Mouse (Mus musculus) heart, postnatal 0 days (tissue): ENCODE results near the gene Tnnt2. TPM values are rescaled to one million over a fixed set of nuclear protein-coding genes. Genes with fewer than 3 reads are reported as not detected.

Experiments
- ATAC-seq: fragments of 200-750 bp; cut with Nextera tagmentation; 2 replicates; pipeline ENCODE4 v1.8.0; 2017; ENCODE audit warnings: low read depth, moderate number of reproducible peaks, moderate library complexity; ENCODE audit not compliant: insufficient read depth
- DNase-seq: peaks from one replicate; pipeline ENCODE4 v3.0.0-alpha.2; 2016; ENCODE audit warnings: low spot score
- H3K27ac ChIP-seq: fragments of 300-500 bp; sonication (generic); 2 replicates; pipeline ENCODE4 v1.5.1; 2014; ENCODE audit warnings: low read depth, mild to moderate bottlenecking
- H3K27me3 ChIP-seq: fragments of 300-500 bp; sonication (generic); 2 replicates; pipeline ENCODE4 v1.6.1; 2014; ENCODE audit warnings: low read length, mixed read lengths; ENCODE audit not compliant: control insufficient read depth, insufficient read depth
- H3K36me3 ChIP-seq: fragments of 300-500 bp; sonication (generic); replicated peaks from 2 replicates; pipeline ENCODE4 v1.6.1; 2014; ENCODE audit warnings: low read length, mixed read lengths; ENCODE audit not compliant: control insufficient read depth, insufficient read depth
- H3K4me1 ChIP-seq: fragments of 300-500 bp; sonication (generic); 2 replicates; pipeline ENCODE4 v1.6.1; 2014; ENCODE audit warnings: antibody characterized with exemption; ENCODE audit not compliant: control insufficient read depth, insufficient read depth
- H3K4me2 ChIP-seq: fragments of 300-500 bp; sonication (generic); 2 replicates; pipeline ENCODE4 v1.6.1; 2014; ENCODE audit warnings: low read depth, mild to moderate bottlenecking, low read length, moderate library complexity
- H3K4me3 ChIP-seq: fragments of 300-500 bp; sonication (generic); 2 replicates; pipeline ENCODE4 v1.5.1; 2014; ENCODE audit warnings: low read depth, low read length
- H3K9ac ChIP-seq: fragments of 300-500 bp; sonication (generic); replicated peaks from 2 replicates; pipeline ENCODE4 v1.6.1; 2014; ENCODE audit warnings: low read depth, low read length, mixed read lengths
- H3K9me3 ChIP-seq: fragments of 300-500 bp; sonication (generic); replicated peaks from 2 replicates; pipeline ENCODE4 v1.6.1; 2016; ENCODE audit warnings: low read length; ENCODE audit not compliant: control insufficient read depth
- CTCF ChIP-seq: IDR thresholded peaks from 2 replicates; pipeline ENCODE4 v1.5.1; 2016; ENCODE audit warnings: antibody characterized with exemption, control low read depth, low read depth
- EP300 ChIP-seq: IDR thresholded peaks from 2 replicates; pipeline ENCODE4 v1.6.1; 2016; ENCODE audit warnings: antibody characterized with exemption, low read depth
- WGBS: fragments of 180-500 bp; shearing (Covaris S2); extraction: QIAGEN DNeasy Blood & Tissue Kit; methylation state at CpG from one replicate; pipeline ENCODE4 v1.1.7; 2014; 5-methylcytosine and 5-hydroxymethylcytosine counted together
- polyA plus RNA-seq: library from polyadenylated mRNA; unstranded; fragments of >200 nt; fragmentation: Nextera tagmentation; extraction: Ambion mirVana; gene quantifications from 2 replicates; pipeline ENCODE4 v1.2.1, GENCODE M21; 2015
- total RNA-seq: library from RNA; depleted of rRNA; stranded (reverse); fragments of >200 nt; gene quantifications from 2 replicates; pipeline ENCODE4 v1.2.3, GENCODE M21; 2014; ENCODE audit warnings: low replicate concordance

The Tnnt2 gene
- total and polyA plus RNA-seq, 2 experiments from 2014 or later = 1,929 to 14,025 TPM

DNA sequence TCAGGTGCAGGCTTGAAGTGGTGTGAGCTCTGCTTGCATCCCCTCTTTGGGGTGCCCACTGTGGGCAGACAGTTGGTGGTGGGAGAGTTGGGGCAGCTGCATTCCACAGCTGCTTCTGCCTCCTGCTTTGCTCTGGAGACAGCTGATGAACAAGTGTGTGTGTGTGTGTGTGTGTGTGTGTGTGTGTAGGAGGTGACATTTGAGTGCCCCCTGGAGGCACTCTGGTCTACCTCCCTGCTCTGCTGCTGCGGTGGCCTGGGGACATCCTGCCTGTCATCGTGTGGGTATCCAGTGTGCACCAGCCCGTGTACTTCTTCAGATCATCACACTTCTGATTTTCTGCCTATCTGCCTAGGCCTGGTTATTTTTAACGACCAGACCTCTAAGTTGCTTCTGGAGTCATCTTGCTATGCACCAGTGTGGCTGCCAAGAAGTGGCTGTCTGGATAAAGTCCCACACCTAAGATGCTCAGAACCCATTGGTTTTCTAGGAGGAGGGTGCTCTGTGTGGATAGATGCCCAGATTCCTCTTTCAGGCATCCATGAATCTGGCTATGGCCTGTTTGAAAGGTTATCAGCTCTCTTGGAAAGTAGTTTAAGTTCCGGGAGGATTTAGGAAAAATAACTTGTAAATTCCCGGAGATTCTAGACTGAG is 1.8 kb upstream of the Tnnt2 start:
- Histone ChIP-seq H3K9ac (peak overlapping the region; percentile 47; the same call in 1 of the 2 replicates), H3K4me1 (peaks cover 38% of the 10 kb centered on the region), H3K27ac (peak overlapping the region; percentile 98), H3K4me3 (no peak overlapping the region), H3K9me3 (no peaks in the 10 kb centered on the region), H3K4me2 (no peak overlapping the region), H3K27me3 (no peaks in the 10 kb centered on the region), H3K36me3 (peaks cover 8% of the 10 kb centered on the region; the same call in 1 of the 2 replicates)
- WGBS = 21% methylated on average over 6 of the region's 6 CpGs
- ATAC-seq = peak; percentile 10; the same call in 1 of the 2 replicates
- DNase-seq = peak; percentile 73
- no peak for TF ChIP-seq CTCF
- no peak for TF ChIP-seq EP300

DNA sequence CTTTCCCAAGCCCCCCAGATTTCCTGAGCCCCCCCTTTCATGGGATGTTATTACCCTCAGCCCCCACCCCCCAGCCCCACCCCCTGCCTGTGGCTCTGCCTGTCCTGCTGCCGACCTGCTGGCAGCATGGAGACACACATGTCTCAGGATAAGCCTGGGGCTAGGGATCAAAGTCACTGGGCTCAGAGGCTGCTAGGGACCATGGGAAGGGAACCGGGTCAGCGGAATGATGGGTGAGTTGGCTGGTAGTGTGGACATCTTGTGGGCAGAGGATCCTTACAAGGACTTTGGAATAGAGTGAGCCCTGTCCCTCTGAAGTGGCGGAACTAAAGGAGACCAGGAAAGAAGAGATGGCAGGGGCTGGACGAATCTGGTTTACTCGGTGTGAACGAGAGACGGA is 1.2 kb upstream of the Tnnt2 start:
- no peak for DNase-seq
- no peaks in the 10 kb centered on the region for H3K9me3 ChIP-seq
- ATAC-seq = no peak
- no peak for TF ChIP-seq CTCF
- TF ChIP-seq EP300 = no peak
- no peak overlapping the region for H3K4me2 ChIP-seq
- no peak overlapping the region for H3K4me3 ChIP-seq
- peaks cover 14% of the 10 kb centered on the region; the same call in 1 of the 2 replicates for H3K36me3 ChIP-seq
- WGBS = 39% methylated on average over 8 of the region's 8 CpGs
- peaks cover 38% of the 10 kb centered on the region for H3K4me1 ChIP-seq
- peak overlapping the region; percentile 47; the same call in 1 of the 2 replicates for H3K9ac ChIP-seq
- H3K27me3 ChIP-seq = no peaks in the 10 kb centered on the region
- peak overlapping the region; percentile 98 for H3K27ac ChIP-seq

DNA sequence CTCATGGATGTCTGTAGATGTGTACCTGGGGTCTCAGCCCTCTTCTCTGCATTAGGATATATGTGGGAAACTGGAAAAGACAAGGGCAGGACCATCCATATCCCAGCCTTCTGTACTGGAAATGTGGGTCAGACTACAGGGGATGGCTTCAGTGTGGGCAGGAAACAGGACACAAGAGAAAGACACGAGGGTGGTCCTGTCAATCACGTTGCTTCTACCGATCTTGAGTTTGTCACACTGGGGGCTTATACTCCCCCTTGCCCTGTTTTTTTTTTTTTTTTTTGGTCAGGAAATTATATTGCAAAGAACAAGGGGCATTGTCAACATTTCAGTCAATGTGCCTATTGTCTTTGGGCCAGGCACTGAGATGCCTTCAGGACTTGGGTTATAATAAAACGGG is 2.5 kb downstream of the Tnnt2 start:
- Histone ChIP-seq H3K9ac (peak overlapping the region; percentile 88), H3K27ac (peak overlapping the region; percentile 98)

DNA sequence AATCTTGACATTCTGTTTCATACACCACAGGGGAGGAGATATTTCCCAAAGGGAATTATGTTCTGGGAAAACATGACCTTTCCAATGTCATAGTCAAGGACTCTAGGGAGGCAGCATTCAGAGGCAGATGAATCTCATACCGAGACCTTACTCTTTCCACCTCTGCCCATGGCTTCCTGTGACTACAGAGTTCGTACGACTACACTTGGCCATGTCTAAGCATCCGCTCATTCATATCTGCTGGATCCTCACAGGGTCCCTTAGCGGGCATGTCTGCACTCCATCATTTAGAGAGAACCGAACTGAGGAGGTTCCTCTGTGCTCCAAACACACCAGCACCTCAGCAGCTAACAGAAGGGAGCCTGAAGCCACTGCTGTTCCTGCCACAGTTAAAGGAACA is 2.9 kb downstream of the Tnnt2 start:
- Histone ChIP-seq H3K27ac (peak overlapping the region; percentile 98), H3K4me2 (peak overlapping the region; percentile 59), H3K27me3 (no peaks in the 10 kb centered on the region), H3K9me3 (no peaks in the 10 kb centered on the region), H3K9ac (peak overlapping the region; percentile 88), H3K36me3 (peaks cover 42% of the 10 kb centered on the region), H3K4me3 (peak overlapping the region; percentile 56), H3K4me1 (peaks cover 40% of the 10 kb centered on the region)
- 26% methylated on average over 6 of the region's 6 CpGs for WGBS
- no peak; the same call in 1 of the 2 replicates for TF ChIP-seq EP300
- no peak for TF ChIP-seq CTCF
- ATAC-seq = no peak
- DNase-seq = peak; percentile 41

More for the DNA sequence above, 2.5 kb downstream of the Tnnt2 start:
- Histone ChIP-seq H3K4me2 (peak overlapping the region; percentile 59), H3K4me3 (peak overlapping the region; percentile 56), H3K9me3 (no peaks in the 10 kb centered on the region), H3K36me3 (peaks cover 39% of the 10 kb centered on the region), H3K27me3 (no peaks in the 10 kb centered on the region), H3K4me1 (peaks cover 44% of the 10 kb centered on the region)
- no peak for TF ChIP-seq CTCF
- no peak for TF ChIP-seq EP300
- 21% methylated on average over 4 of the region's 4 CpGs for WGBS
- ATAC-seq = no peak
- DNase-seq = no peak

DNA sequence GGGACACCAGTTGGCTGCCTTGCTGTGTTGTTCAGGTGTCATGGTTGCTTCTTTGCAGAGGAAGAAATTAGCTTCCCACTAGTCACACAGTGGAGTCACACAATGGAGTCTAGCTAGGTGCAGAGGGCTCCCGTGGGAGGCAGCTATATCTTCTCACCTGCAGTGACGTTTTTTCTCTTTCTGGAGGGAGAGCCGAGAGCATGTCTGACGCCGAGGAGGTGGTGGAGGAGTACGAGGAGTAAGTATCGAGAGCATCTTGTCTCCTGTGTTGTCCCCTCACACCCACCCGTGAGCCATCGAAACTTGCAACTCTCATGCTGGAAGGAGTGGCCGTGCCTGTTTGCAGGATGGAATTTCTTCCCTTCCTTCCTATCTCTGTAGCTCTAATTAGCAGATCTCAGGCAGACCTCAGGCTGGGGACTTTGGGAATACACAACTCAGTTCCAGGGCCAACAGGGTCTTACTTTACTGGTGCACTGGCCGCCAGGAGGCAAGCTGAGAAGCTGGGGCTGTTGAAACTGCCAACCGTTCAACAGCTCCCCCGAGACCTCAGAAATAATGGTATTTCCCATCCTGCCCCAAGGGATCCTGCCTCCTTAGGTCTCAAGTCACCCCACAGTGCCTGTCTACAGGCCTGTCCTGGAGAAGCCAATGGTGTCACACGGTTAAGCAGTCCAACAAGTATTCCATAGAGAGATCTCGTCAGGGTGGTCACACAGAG is 4.7 kb downstream of the Tnnt2 start:
- Histone ChIP-seq H3K9ac (peak overlapping the region; percentile 88), H3K4me2 (peak overlapping the region; percentile 59)
- no peak for TF ChIP-seq EP300
- TF ChIP-seq CTCF = no peak

More for the DNA sequence above, 4.7 kb downstream of the Tnnt2 start:
- H3K9me3 ChIP-seq = no peaks in the 10 kb centered on the region
- H3K27me3 ChIP-seq = no peaks in the 10 kb centered on the region
- H3K36me3 ChIP-seq = peaks cover 58% of the 10 kb centered on the region
- peaks cover 33% of the 10 kb centered on the region for H3K4me1 ChIP-seq
- ATAC-seq (no peak), DNase-seq (peak; percentile 19)
- 22% methylated on average over 15 of the region's 15 CpGs for WGBS
- peak overlapping the region; percentile 56 for H3K4me3 ChIP-seq
- H3K27ac ChIP-seq = peak overlapping the region; percentile 98
